Mouse (Mus musculus) ES-Bruce4 (cell line): ENCODE results near the gene Slc9a5.

ENCODE experiments used
- CTCF ChIP-seq: IDR thresholded peaks from one replicate; pipeline ENCODE4 v1.8.1; 2011; ENCODE audit warnings: low read depth, low read length
- EP300 ChIP-seq: IDR thresholded peaks from 2 replicates; pipeline ENCODE4 v1.6.1; 2011; ENCODE audit warnings: low read depth, low read length; ENCODE audit not compliant: insufficient read depth
- POLR2A ChIP-seq: IDR thresholded peaks from one replicate; pipeline ENCODE4 v1.8.1; 2011; ENCODE audit warnings: low read length; ENCODE audit not compliant: insufficient read depth

- TF ChIP-seq EP300: no peak
- TF ChIP-seq CTCF: no peak
- TF ChIP-seq POLR2A: no peak
Measured at GRCm38 (mm10) chr8:105349096-105349771, 591 bp downstream of the Slc9a5 start.
